Mouse (Mus musculus): ENCODE data around the gene Tnfrsf26. TPM values are rescaled to one million over a fixed set of nuclear protein-coding genes. Genes with fewer than 3 reads are reported as not detected.

The Tnfrsf26 gene
- total RNA-seq, 1 experiment from 2014 or later, result 21.4 TPM

Other genes starting within 250 kb of the Tnfrsf26 start
- 7.6 and 10.9 TPM in 2 replicates for gene Cdkn1c, start 167.7 kb downstream of the Tnfrsf26 start, total RNA-seq (2017)
- 3.9 and 5.1 TPM in 2 replicates for gene Slc22a18, start 155.0 kb downstream of the Tnfrsf26 start, total RNA-seq (2017)
- gene Phlda2, start 125.6 kb downstream of the Tnfrsf26 start, total RNA-seq (2017), result 1.8 and 4.7 TPM in 2 replicates
- 151 and 212 TPM in 2 replicates for gene Nap1l4, start 79.6 kb downstream of the Tnfrsf26 start, total RNA-seq (2017)
- 57.2 and 77.7 TPM in 2 replicates for gene Cars, start 28.6 kb downstream of the Tnfrsf26 start, total RNA-seq (2017)
- gene Tnfrsf22, start 20.9 kb upstream of the Tnfrsf26 start, total RNA-seq (2017), result 3.8 and 4.3 TPM in 2 replicates
- gene Tnfrsf23, start 57.1 kb upstream of the Tnfrsf26 start, total RNA-seq (2017), result 0.10 and 1.1 TPM in 2 replicates
- gene Osbpl5, start 128.3 kb upstream of the Tnfrsf26 start, total RNA-seq (2017), result 14.9 and 28.2 TPM in 2 replicates
- not detected in 2 replicates for gene Mrgprg, start 138.3 kb upstream of the Tnfrsf26 start, total RNA-seq (2017)
- 0.81 and 1.3 TPM in 2 replicates for gene Mrgpre, start 155.8 kb upstream of the Tnfrsf26 start, total RNA-seq (2017)
- 8.1 and 8.9 TPM in 2 replicates for gene Nadsyn1, start 194.1 kb upstream of the Tnfrsf26 start, total RNA-seq (2017)
- 10.4 and 13.5 TPM in 2 replicates for gene Dhcr7, start 194.4 kb upstream of the Tnfrsf26 start, total RNA-seq (2017)
- gene Gm498, start 238.1 kb upstream of the Tnfrsf26 start, total RNA-seq (2017), result not detected in 2 replicates